Mouse (Mus musculus) heart, postnatal 4 days (tissue): ENCODE measurements around the gene Cd209d. TPM values are rescaled to one million over a fixed set of nuclear protein-coding genes. Genes with fewer than 3 reads are reported as not detected.
"Not testable (repeated sequence)": the region's sequence is repeated elsewhere in the genome, so short reads cannot be mapped to it uniquely, and the experiment has no call there.

ENCODE experiments used
- DNase-seq: peaks from one replicate; pipeline ENCODE4 v3.0.0; 2021
- total RNA-seq, 2 experiments: library from RNA; stranded (reverse); gene quantifications; 2 replicates each; pipeline ENCODE4 v1.2.3; 2021

Cd209d gene
- not detected for total RNA-seq

GRCm38 (mm10) chr8:3878455-3878854, at the start of gene Cd209d:
Gene Cd209d, minus strand, starts transcription at chr8:3878555.
- DNase-seq: no peak

- DNase-seq: no peak
Observed at GRCm38 (mm10) chr8:3926744-3927143, 48.4 kb upstream of the Cd209d start, which contains the start of gene Cd209b. Gene Cd209b, minus strand, starts transcription at chr8:3926844.

GRCm38 (mm10) chr8:3876121-3876520, 2.2 kb downstream of the Cd209d start:
- no peak for DNase-seq

- not testable (repeated sequence) for DNase-seq
Observed at GRCm38 (mm10) chr8:3862736-3863135, 15.6 kb downstream of the Cd209d start.

- DNase-seq: no peak
Observed at GRCm38 (mm10) chr8:3854209-3854608, 24.1 kb downstream of the Cd209d start, which contains the start of gene Cd209e. Gene Cd209e, minus strand, starts transcription at chr8:3854309.

Other genes with a start within 250 kb of the Cd209d start
- gene Stxbp2, start 247.6 kb downstream of the Cd209d start, total RNA-seq: 10 to 100 TPM; 15.4 to 17.3 TPM
- not detected for gene Retn, start 222.8 kb downstream of the Cd209d start, total RNA-seq
- gene Mcemp1, start 212.8 kb downstream of the Cd209d start, total RNA-seq: under 1 TPM in 1 of 2 experiments, not detected in 1; 0.23 TPM
- under 1 TPM; 0.81 to 0.86 TPM for gene Fcor, start 206.2 kb downstream of the Cd209d start, total RNA-seq
- 10 to 100 TPM; 16.8 to 19.8 TPM for gene Trappc5, start 202.3 kb downstream of the Cd209d start, total RNA-seq
- under 1 TPM in 1 of 2 experiments, not detected in 1; 0.18 TPM for gene Fcer2a, start 184.4 kb downstream of the Cd209d start, total RNA-seq
- 1 to 10 TPM in 1 of 2 experiments, under 1 TPM in 1; 0.63 to 1.3 TPM for gene Clec4g, start 157.9 kb downstream of the Cd209d start, total RNA-seq
- not detected for gene Cd209a, start 129.6 kb downstream of the Cd209d start, total RNA-seq
- not detected for gene Cd209e, start 24.2 kb downstream of the Cd209d start, total RNA-seq
- gene Cd209b, start 48.3 kb upstream of the Cd209d start, total RNA-seq: not detected
- not detected for gene Cd209c, start 76.2 kb upstream of the Cd209d start, total RNA-seq
- not detected for gene Cd209f, start 227.3 kb upstream of the Cd209d start, total RNA-seq